In the genomic region with DNA sequence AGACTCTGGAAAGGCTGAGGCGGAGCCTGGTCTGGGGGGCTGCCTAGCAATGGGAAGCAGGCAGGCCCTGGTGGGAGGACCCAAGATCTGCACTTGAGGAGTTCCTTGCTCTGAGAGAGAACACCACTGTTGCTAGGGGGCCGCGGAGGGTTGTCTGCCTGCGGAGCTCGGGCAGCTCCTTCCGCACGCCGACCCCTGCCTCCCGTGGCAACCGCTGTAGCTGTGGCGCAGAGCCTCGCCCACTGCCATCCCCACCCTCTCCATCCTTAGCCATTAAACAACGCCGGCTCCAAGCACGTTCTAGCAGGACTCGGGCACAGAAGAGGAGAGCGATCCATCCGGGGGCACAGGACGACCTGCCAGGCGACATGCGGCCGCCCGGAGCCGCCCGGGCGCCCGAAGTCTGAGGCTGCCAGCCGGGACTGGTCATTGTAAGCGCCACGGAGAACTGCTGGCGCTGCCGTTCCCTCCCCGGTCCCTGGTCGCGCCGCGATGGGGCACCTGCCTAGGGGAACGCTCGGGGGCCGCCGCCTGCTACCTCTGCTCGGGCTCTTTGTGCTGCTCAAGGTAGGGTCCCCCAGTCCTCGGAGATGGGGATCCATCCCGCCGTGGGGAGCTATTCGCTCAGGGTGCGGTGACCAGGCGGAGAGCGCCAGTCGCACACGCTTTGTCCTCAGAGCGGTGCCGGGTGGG, we compare ENCODE assay signal across 8 mouse cellular contexts. TPM values are rescaled to one million over a fixed set of nuclear protein-coding genes. Genes with fewer than 3 reads are reported as not detected.
A peak's percentile ranks its signal among the peaks of the same experiment; 100 is the strongest.
DNase-seq lines count a peak whose midpoint lies in the region; ATAC-seq lines count a peak whose summit lies in the region.

TSS of gene Ptpro (plus strand) at position 126 of the 693 bp plus-strand sequence.

- WGBS in forebrain, embryonic 15.5 days: under 1% methylated on average over 53 of the region's 53 CpGs
- 6% methylated on average over 53 of the region's 53 CpGs for WGBS in macrophage (ENCODE audit: missing documents)
- WGBS in stomach, embryonic 14.5 days: under 1% methylated on average over 48 of the region's 53 CpGs

- peak within 1 kb of the TSS; percentile 96 for H3K27ac ChIP-seq in forebrain, embryonic 15.5 days (replicated peaks)
- H3K27ac ChIP-seq in macrophage: no peak within 1 kb of the TSS
- no peak within 1 kb of the TSS for H3K27ac ChIP-seq in stomach, embryonic 14.5 days (ENCODE audit: low read length)

- peak within 1 kb of the TSS; percentile 86 for H3K4me2 ChIP-seq in forebrain, embryonic 15.5 days (replicated peaks)
- H3K4me2 ChIP-seq in stomach, embryonic 14.5 days (replicated peaks; ENCODE audit: low read depth, low read length): peak within 1 kb of the TSS; percentile 69

- ATAC-seq in forebrain, embryonic 15.5 days (replicated peaks): peak; percentile 94
- peak; percentile 75; the same call in 1 of the 2 replicates for ATAC-seq in stomach, embryonic 14.5 days (ENCODE audit: insufficient number of reproducible peaks, insufficient read depth, low FRiP score, low read depth)
- no peak for ATAC-seq in erythroid progenitor cell, adult 5-6 weeks (replicated peaks; ENCODE audit: low FRiP score, poor library complexity, severe bottlenecking)

- peak within 1 kb of the TSS; percentile 89 for H3K4me3 ChIP-seq in forebrain, embryonic 15.5 days
- no peak within 1 kb of the TSS for H3K4me3 ChIP-seq in macrophage (ENCODE audit: inconsistent target)
- peak within 1 kb of the TSS; percentile 39 for H3K4me3 ChIP-seq in stomach, embryonic 14.5 days (ENCODE audit: low read depth, low read length)

- H3K4me1 ChIP-seq in forebrain, embryonic 15.5 days: peaks cover 2% of the 10 kb centered on the region
- H3K4me1 ChIP-seq in stomach, embryonic 14.5 days (ENCODE audit: control insufficient read depth, insufficient read depth, low read length): no peaks in the 10 kb centered on the region

- H3K9ac ChIP-seq in forebrain, embryonic 15.5 days (replicated peaks): peak within 1 kb of the TSS; percentile 99
- no peak within 1 kb of the TSS for H3K9ac ChIP-seq in stomach, embryonic 14.5 days (replicated peaks; ENCODE audit: low read depth, low read length)

- DNase-seq in heart, adult 11 months: peak; percentile 81
- DNase-seq in heart, adult 8-10 months (ENCODE audit: low spot score): no peak
- peak; percentile 6 for DNase-seq in adrenal gland, postnatal 14 days
- DNase-seq in kidney, postnatal 4 days: peak; percentile 50 to 67

- no peaks in the 10 kb centered on the region for H3K36me3 ChIP-seq in forebrain, embryonic 15.5 days
- no peaks in the 10 kb centered on the region for H3K36me3 ChIP-seq in macrophage (ENCODE audit: inconsistent target)
- H3K36me3 ChIP-seq in stomach, embryonic 14.5 days (ENCODE audit: control insufficient read depth, insufficient read depth, low read length): no peaks in the 10 kb centered on the region

- H3K27me3 ChIP-seq in forebrain, embryonic 15.5 days: no peaks in the 10 kb centered on the region
- H3K27me3 ChIP-seq in stomach, embryonic 14.5 days (ENCODE audit: control insufficient read depth, insufficient read depth, low read length): peaks cover 10% of the 10 kb centered on the region

- H3K9me3 ChIP-seq in forebrain, embryonic 15.5 days: no peaks in the 10 kb centered on the region
- no peaks in the 10 kb centered on the region for H3K9me3 ChIP-seq in stomach, embryonic 14.5 days (ENCODE audit: control insufficient read depth, low read depth, low read length)

- no peaks in the 10 kb centered on the region for H3K79me2 ChIP-seq in macrophage (ENCODE audit: inconsistent target)

RNA-seq across cellular contexts. Expression of gene Ptpro, which starts in this region (rescaled TPM):
- 1 to 10 TPM; 1.6 to 3.4 (median 2.1) TPM for total RNA-seq in heart, adult 8-10 months (2022)
- total RNA-seq in adrenal gland, postnatal 14 days (2021): 0.96 and 2.1 TPM in 2 replicates
- polyA plus RNA-seq in forebrain, embryonic 15.5 days (2015; fragmentation: Nextera tagmentation; extraction: Ambion mirVana): 47.8 and 50.3 TPM in 2 replicates
- total RNA-seq in macrophage (2018; cell fraction: chromatin; rRNA removed): 100 to 1,000 TPM in 19 of 26 experiments, 10 to 100 TPM in 7; 23.2 to 158 (median 121) TPM
- 100 to 1,000 TPM in 3 of 26 experiments, 10 to 100 TPM in 23; 48.2 to 109 (median 71.2) TPM for total RNA-seq in macrophage (2018; cell fraction: cytosol; rRNA removed)
- 100 to 1,000 TPM in 19 of 26 experiments, 10 to 100 TPM in 7; 49.4 to 184 (median 132) TPM for total RNA-seq in macrophage (2018; cell fraction: nucleus; rRNA removed)
- polyA plus RNA-seq in macrophage (2018): 42.1 to 107 TPM (median 64.1 TPM) in 3 replicates
- 4.0 and 4.6 TPM in 2 replicates for polyA plus RNA-seq in stomach, embryonic 14.5 days (2014; fragmentation: Nextera tagmentation; extraction: Ambion mirVana)
- 1.7 and 4.7 TPM in 2 replicates for total RNA-seq in erythroid progenitor cell, adult 5-6 weeks (2015; ENCODE audit: low replicate concordance)
- 1.4 and 2.8 TPM in 2 replicates for total RNA-seq in erythroid progenitor cell, adult 5-6 weeks (2017; ENCODE audit: low replicate concordance)
